Comparison of ENCODE assay signal across 7 mouse cellular contexts in genomic region chr9:90270193-90270943, GRCm38 (mm10). TPM values are rescaled to one million over a fixed set of nuclear protein-coding genes. Genes with fewer than 3 reads are reported as not detected.
DNase-seq lines count a peak whose midpoint lies in the region; ATAC-seq lines count a peak whose summit lies in the region.

Gene Tbc1d2b, minus strand, starts transcription at chr9:90270804.

- no peaks in the 10 kb centered on the region for H3K36me3 ChIP-seq in intestine, embryonic 15.5 days
- no peaks in the 10 kb centered on the region for H3K36me3 ChIP-seq in midbrain, embryonic 10.5 days

- DNase-seq in adrenal gland, adult 2 months: peak; percentile 87
- peak; percentile 32 for DNase-seq in embryo, embryonic 11.5 days (ENCODE audit: low read depth, low spot score)
- DNase-seq in gastrocnemius, postnatal 4 days (ENCODE audit: low spot score in 2 of 2): peak; percentile 44 to 60
- peak; percentile 76 for DNase-seq in left cerebral cortex, postnatal 4 days
- peak; percentile 70 for DNase-seq in midbrain, embryonic 10.5 days (ENCODE audit: low spot score)
- peak; percentile 72 for DNase-seq in right cerebral cortex, postnatal 4 days

- ATAC-seq in intestine, embryonic 15.5 days: peak; percentile 91

- WGBS in intestine, embryonic 15.5 days: under 1% methylated on average over 60 of the region's 74 CpGs
- under 1% methylated on average over 74 of the region's 74 CpGs for WGBS in midbrain, embryonic 10.5 days

- intact Hi-C loops in left cerebral cortex, postnatal 4 days (cut with DNase I): no loop called here

- H3K4me3 ChIP-seq in intestine, embryonic 15.5 days (replicated peaks): peak within 1 kb of the TSS; percentile 84
- peak within 1 kb of the TSS; percentile 82 for H3K4me3 ChIP-seq in midbrain, embryonic 10.5 days

- no peaks in the 10 kb centered on the region for H3K9me3 ChIP-seq in intestine, embryonic 15.5 days
- no peaks in the 10 kb centered on the region for H3K9me3 ChIP-seq in midbrain, embryonic 10.5 days (replicated peaks)

- H3K9ac ChIP-seq in intestine, embryonic 15.5 days: peak within 1 kb of the TSS; percentile 76

- H3K27me3 ChIP-seq in intestine, embryonic 15.5 days (replicated peaks): no peaks in the 10 kb centered on the region
- peaks cover 18% of the 10 kb centered on the region for H3K27me3 ChIP-seq in midbrain, embryonic 10.5 days (ENCODE audit: low read depth, poor library complexity, severe bottlenecking)

- H3K4me2 ChIP-seq in intestine, embryonic 15.5 days (replicated peaks): peak within 1 kb of the TSS; percentile 82

- peak within 1 kb of the TSS; percentile 93 for H3K27ac ChIP-seq in intestine, embryonic 15.5 days
- peak within 1 kb of the TSS; percentile 87 for H3K27ac ChIP-seq in midbrain, embryonic 10.5 days (replicated peaks)

- H3K4me1 ChIP-seq in intestine, embryonic 15.5 days (replicated peaks): peaks cover 9% of the 10 kb centered on the region
- peaks cover 25% of the 10 kb centered on the region for H3K4me1 ChIP-seq in midbrain, embryonic 10.5 days

RNA-seq across cellular contexts. Expression of gene Tbc1d2b, which starts in this region (rescaled TPM):
- 10 to 100 TPM; 23.0 to 40.4 TPM for total RNA-seq in adrenal gland, adult 2 months (2021)
- polyA plus RNA-seq in adrenal gland, adult 2 months (2012; rRNA removed): 20.8 and 22.7 TPM in 2 replicates
- total RNA-seq in gastrocnemius, postnatal 4 days (2021): 10 to 100 TPM; 27.8 to 31.9 TPM
- polyA plus RNA-seq in intestine, embryonic 15.5 days (2015; fragmentation: Nextera tagmentation; extraction: Ambion mirVana): 14.6 and 14.9 TPM in 2 replicates
- total RNA-seq in left cerebral cortex, postnatal 4 days (2021): 10 to 100 TPM; 16.8 to 21.9 TPM
- polyA plus RNA-seq in midbrain, embryonic 10.5 days (2016; fragmentation: Nextera tagmentation; extraction: Ambion mirVana): 7.9 and 8.9 TPM in 2 replicates

Comparison
In these comparisons a context has a peak if more than half of its experiments do, and no peak if none do; other contexts are left out.
1. Peak in every context shown above with its lines: DNase-seq, ATAC-seq, H3K4me3 ChIP-seq and H3K27ac ChIP-seq.
2. DNase-seq: peak in every context shown above with its lines; median percentile 87 in adrenal gland, adult 2 months; 76 in left cerebral cortex, postnatal 4 days; 72 in right cerebral cortex, postnatal 4 days; 70 in midbrain, embryonic 10.5 days; 52 in gastrocnemius, postnatal 4 days; 32 in embryo, embryonic 11.5 days.